Mouse (Mus musculus) erythroblast, adult 5-6 weeks (primary cell): ENCODE measurements around the gene Epha10. TPM values are rescaled to one million over a fixed set of nuclear protein-coding genes. Genes with fewer than 3 reads are reported as not detected.

Source experiments
- ATAC-seq: replicated peaks from 2 replicates; pipeline ENCODE4 v1.8.0; 2016; ENCODE audit warnings: moderate number of reproducible peaks, mild to moderate bottlenecking, moderate TSS enrichment, inconsistent platforms; ENCODE audit not compliant: poor library complexity, low FRiP score, severe bottlenecking
- total RNA-seq, 2 experiments: library from RNA; stranded (forward) in 1 of 2; stranded (reverse) in 1 of 2; fragments of 150-400 nt in 1 of 2; fragments of 200-764, 138-1000 nt in 1 of 2; gene quantifications; 2 replicates each; pipeline versions ENCODE4 v1.2.3 to v1.2.4; 2015 to 2017; ENCODE audit warnings: low replicate concordance in 2 of 2

Gene Epha10
- total RNA-seq, 2 experiments from 2014 or later = not detected

DNA sequence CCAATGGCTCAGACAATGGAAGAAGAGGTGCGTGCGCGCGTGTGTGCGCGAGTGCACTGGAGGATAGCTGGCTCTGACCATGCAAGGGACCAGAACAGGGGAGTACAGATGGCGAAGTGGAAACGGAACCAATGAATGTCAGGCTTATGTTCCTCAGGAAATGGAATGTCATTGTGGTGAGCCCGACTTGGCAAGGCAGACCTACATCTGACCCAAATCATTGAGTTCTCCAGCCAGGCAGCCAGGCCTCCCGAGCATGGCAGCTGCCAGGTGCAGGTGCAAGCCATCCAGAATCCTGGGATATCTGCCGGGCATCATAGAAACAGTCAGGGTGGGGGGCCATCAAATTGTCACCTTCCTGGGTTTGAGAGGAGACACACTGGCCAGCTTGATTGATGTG is 80.2 kb downstream of the Epha10 start:
- ATAC-seq = no peak

DNA sequence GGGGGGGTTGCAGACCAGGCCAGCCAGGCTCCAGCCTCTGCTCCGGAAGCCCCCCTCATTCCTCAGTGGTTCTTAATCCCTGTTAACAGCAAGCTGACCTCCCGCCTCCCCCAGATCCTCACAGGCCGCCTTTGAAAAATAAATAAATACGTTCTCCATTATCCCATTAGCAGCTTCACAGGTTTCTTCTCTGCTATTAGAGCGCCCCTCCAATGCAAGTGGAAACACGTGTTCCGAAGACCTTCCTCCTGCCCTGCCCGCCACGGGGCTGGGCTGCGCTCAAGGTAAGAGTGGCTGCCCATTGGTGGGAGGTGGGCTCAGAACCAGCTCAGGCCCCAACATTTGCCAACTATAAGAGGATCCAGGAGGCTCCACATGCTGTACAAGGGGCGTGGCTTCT is 81.9 kb downstream of the Epha10 start:
- no peak for ATAC-seq

DNA sequence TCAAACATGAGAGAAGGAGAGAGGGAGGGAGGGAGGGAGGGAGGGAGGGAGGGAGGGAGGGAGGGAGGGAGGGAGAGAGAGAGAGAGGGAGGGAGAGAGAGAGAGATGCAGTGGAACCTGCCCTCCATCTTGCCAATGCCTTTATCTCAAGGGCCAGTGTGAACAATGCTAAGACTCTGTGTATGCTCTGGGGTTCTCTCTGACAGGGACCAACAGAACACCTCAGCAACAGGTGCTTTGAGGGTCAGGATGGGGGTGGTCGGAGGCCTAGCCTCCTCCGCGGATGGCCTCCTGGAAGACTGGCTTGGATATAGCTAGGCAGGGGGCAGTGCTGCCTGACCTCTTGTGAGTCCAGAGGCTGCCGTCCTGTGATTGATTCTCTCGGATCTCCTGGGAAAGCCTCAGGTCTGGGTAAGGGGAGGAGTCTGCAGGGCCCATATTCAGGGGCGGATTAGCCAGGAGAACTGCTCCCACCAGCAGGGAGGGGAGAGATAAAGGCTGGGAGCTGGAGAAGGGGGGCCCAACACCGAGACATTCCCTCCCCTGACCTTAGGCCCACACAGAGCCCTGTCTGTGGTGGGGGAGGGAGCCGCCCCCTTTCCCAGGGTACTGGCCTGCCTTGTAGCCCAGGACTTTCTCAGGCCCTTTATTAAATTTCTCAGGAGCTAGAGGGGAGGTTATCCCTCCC is 84.4 kb downstream of the Epha10 start:
- 0 out of 2 replicates have a peak, but pooled peaks have one; percentile 21 for ATAC-seq

Other genes with a start within 250 kb of the Epha10 start
- gene Pou3f1, start 224.1 kb upstream of the Epha10 start, total RNA-seq (2015; ENCODE audit: low replicate concordance) = not detected in 2 replicates
- gene Pou3f1, start 224.1 kb upstream of the Epha10 start, total RNA-seq (2017; ENCODE audit: low replicate concordance) = not detected in 2 replicates
- 6.7 and 20.8 TPM in 2 replicates for gene Utp11, start 187.3 kb upstream of the Epha10 start, total RNA-seq (2015; ENCODE audit: low replicate concordance)
- 4.5 and 15.1 TPM in 2 replicates for gene Utp11, start 187.3 kb upstream of the Epha10 start, total RNA-seq (2017; ENCODE audit: low replicate concordance)
- 4.2 and 7.5 TPM in 2 replicates for gene Fhl3, start 180.2 kb upstream of the Epha10 start, total RNA-seq (2015; ENCODE audit: low replicate concordance)
- gene Fhl3, start 180.2 kb upstream of the Epha10 start, total RNA-seq (2017; ENCODE audit: low replicate concordance) = 0.77 and 1.3 TPM in 2 replicates
- gene Sf3a3, start 166.1 kb upstream of the Epha10 start, total RNA-seq (2015; ENCODE audit: low replicate concordance) = 14.2 and 24.2 TPM in 2 replicates
- gene Sf3a3, start 166.1 kb upstream of the Epha10 start, total RNA-seq (2017; ENCODE audit: low replicate concordance) = 26.2 and 34.7 TPM in 2 replicates
- 27.3 and 37.0 TPM in 2 replicates for gene Inpp5b, start 139.0 kb upstream of the Epha10 start, total RNA-seq (2015; ENCODE audit: low replicate concordance)
- 15.2 and 15.8 TPM in 2 replicates for gene Inpp5b, start 139.0 kb upstream of the Epha10 start, total RNA-seq (2017; ENCODE audit: low replicate concordance)
- 5.2 and 5.4 TPM in 2 replicates for gene Mtf1, start 78.8 kb upstream of the Epha10 start, total RNA-seq (2015; ENCODE audit: low replicate concordance)
- 8.6 and 17.4 TPM in 2 replicates for gene Mtf1, start 78.8 kb upstream of the Epha10 start, total RNA-seq (2017; ENCODE audit: low replicate concordance)
- 8.2 and 14.0 TPM in 2 replicates for gene Yrdc, start 30.2 kb upstream of the Epha10 start, total RNA-seq (2015; ENCODE audit: low replicate concordance)
- gene Yrdc, start 30.2 kb upstream of the Epha10 start, total RNA-seq (2017; ENCODE audit: low replicate concordance) = 1.2 and 1.5 TPM in 2 replicates
- gene 1110065P20Rik, start 29.7 kb upstream of the Epha10 start, total RNA-seq (2015; ENCODE audit: low replicate concordance) = 5.8 TPM in 1 of 2 replicates, not detected in the other
- gene 1110065P20Rik, start 29.7 kb upstream of the Epha10 start, total RNA-seq (2017; ENCODE audit: low replicate concordance) = 0.70 and 3.3 TPM in 2 replicates
- not detected in 2 replicates for gene Maneal, start 18.7 kb upstream of the Epha10 start, total RNA-seq (2015; ENCODE audit: low replicate concordance)
- gene Maneal, start 18.7 kb upstream of the Epha10 start, total RNA-seq (2017; ENCODE audit: low replicate concordance) = not detected in 2 replicates
- gene 9930104L06Rik, start 56.1 kb downstream of the Epha10 start, total RNA-seq (2015; ENCODE audit: low replicate concordance) = 0.38 and 0.84 TPM in 2 replicates
- gene 9930104L06Rik, start 56.1 kb downstream of the Epha10 start, total RNA-seq (2017; ENCODE audit: low replicate concordance) = 3.2 and 6.1 TPM in 2 replicates
- gene Cdca8, start 58.4 kb downstream of the Epha10 start, total RNA-seq (2015; ENCODE audit: low replicate concordance) = 50.9 and 62.5 TPM in 2 replicates
- gene Cdca8, start 58.4 kb downstream of the Epha10 start, total RNA-seq (2017; ENCODE audit: low replicate concordance) = 52.7 and 74.9 TPM in 2 replicates
- gene Rspo1, start 105.5 kb downstream of the Epha10 start, total RNA-seq (2015; ENCODE audit: low replicate concordance) = 0.58 TPM in 1 of 2 replicates, not detected in the other
- gene Rspo1, start 105.5 kb downstream of the Epha10 start, total RNA-seq (2017; ENCODE audit: low replicate concordance) = 0.42 TPM in 1 of 2 replicates, not detected in the other
- 11.1 and 36.6 TPM in 2 replicates for gene Gnl2, start 135.7 kb downstream of the Epha10 start, total RNA-seq (2015; ENCODE audit: low replicate concordance)
- gene Gnl2, start 135.7 kb downstream of the Epha10 start, total RNA-seq (2017; ENCODE audit: low replicate concordance) = 27.7 and 30.8 TPM in 2 replicates
- gene Dnali1, start 184.8 kb downstream of the Epha10 start, total RNA-seq (2015; ENCODE audit: low replicate concordance) = not detected in 2 replicates
- gene Dnali1, start 184.8 kb downstream of the Epha10 start, total RNA-seq (2017; ENCODE audit: low replicate concordance) = not detected in 2 replicates
- 5.9 and 9.8 TPM in 2 replicates for gene Snip1, start 185.8 kb downstream of the Epha10 start, total RNA-seq (2015; ENCODE audit: low replicate concordance)
- 7.5 and 17.4 TPM in 2 replicates for gene Snip1, start 185.8 kb downstream of the Epha10 start, total RNA-seq (2017; ENCODE audit: low replicate concordance)
- 15.0 and 20.8 TPM in 2 replicates for gene Meaf6, start 204.2 kb downstream of the Epha10 start, total RNA-seq (2015; ENCODE audit: low replicate concordance)
- gene Meaf6, start 204.2 kb downstream of the Epha10 start, total RNA-seq (2017; ENCODE audit: low replicate concordance) = 20.4 and 34.7 TPM in 2 replicates
- gene Zc3h12a, start 246.9 kb downstream of the Epha10 start, total RNA-seq (2015; ENCODE audit: low replicate concordance) = 1.3 and 1.5 TPM in 2 replicates
- gene Zc3h12a, start 246.9 kb downstream of the Epha10 start, total RNA-seq (2017; ENCODE audit: low replicate concordance) = 1.2 TPM in 1 of 2 replicates, not detected in the other